Mouse (Mus musculus) liver, adult 2 months (tissue): ENCODE data around the gene Add3.

Experiments used
- CTCF ChIP-seq: fragments of 200-500 bp; IDR thresholded peaks from 2 replicates; pipeline ENCODE4 v1.5.1; 2011; ENCODE audit warnings: low read depth, low read length, control low read depth
- POLR2A ChIP-seq: fragments of 200-500 bp; IDR thresholded peaks from 2 replicates; pipeline ENCODE4 v1.6.1; 2011; ENCODE audit warnings: low read length, control low read depth; ENCODE audit not compliant: insufficient read depth; ENCODE audit errors: extremely low read depth

GRCm38 (mm10) chr19:53233586-53233985 is 93.3 kb downstream of the Add3 start:
- no peak for TF ChIP-seq CTCF
- TF ChIP-seq POLR2A = no peak
